Mouse (Mus musculus): ENCODE results near the gene Elp5. TPM values are rescaled to one million over a fixed set of nuclear protein-coding genes. Genes with fewer than 3 reads are reported as not detected.

Gene Elp5
- total RNA-seq, 2 experiments from 2014 or later = 77.5 to 78.4 TPM

DNA sequence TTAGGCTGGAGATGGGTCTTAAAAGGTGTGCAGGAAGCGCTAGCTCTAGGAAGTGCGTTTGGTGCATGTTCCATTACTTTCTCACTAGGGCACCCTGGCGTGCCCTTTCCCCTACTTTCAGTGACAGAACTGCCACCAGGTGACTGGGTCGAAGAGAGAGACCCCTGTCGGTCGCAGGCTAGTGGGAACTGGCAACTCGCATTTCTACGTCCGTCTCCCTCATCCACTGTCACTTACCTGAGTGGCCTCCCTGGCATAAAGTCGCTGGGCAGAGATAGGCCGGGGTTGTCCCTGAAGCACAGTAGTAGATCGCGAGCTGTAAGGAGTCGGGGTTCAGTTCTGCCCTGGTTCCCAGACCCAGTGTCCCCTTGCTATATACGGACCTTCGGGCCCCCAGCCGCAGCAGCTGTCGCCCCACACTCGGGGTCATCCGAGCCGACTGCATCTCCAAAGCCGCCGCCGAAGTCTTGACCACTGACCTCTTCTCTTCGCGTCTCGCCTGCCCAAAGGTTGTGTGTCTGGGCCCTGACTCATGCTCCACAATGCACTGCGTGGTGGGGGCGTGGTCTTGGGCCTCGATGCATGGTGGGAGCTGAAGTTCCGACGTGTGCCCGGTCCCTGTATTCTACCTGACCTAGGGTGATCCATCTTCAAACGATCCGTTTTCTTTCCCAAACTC lies 32.7 kb upstream of the Elp5 start, which contains the start of gene Acadvl:
TSS of gene Acadvl (minus strand) at position 532 of the 679 bp plus-strand sequence.
- DNase-seq = peak; percentile 85 to 89

DNA sequence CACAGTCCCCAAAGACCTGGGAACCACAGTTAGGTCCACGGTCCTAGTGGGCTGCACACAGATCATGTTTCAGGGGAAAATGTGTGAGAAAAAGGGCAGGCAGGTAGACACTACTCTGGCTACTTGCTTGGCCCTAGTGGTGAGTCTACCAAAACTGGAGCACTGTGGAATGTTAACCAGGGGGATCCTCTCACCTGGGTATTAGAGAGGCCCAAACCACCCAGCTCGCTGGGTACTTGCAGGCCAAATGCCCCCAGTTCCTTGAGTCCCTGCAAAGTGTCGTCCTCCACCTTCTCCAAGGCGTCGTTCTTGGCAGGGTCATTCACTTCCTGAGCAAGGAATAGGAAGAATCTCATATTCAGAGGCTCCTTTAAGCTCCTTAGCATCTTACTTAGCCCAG lies 31.7 kb upstream of the Elp5 start:
- no peak for DNase-seq

DNA sequence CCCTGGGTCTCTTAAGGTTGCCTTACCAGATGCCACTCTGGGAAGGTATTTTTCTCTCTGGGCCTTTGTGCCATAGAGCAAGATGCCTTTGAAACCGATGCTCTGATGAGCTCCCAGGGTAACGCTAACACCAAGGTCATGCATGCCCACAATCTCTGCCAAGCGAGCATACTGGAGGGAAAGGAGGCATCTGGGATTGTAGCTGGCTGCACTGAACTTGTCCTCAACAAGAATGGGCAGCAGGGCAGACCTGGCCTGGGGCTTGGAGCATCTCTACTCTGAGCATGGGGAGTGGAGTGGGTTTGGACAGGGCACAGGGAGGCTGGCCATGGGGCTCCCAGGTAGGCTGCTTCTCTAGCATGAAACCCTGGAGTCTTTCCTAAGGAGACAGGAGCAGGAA lies 31.1 kb upstream of the Elp5 start:
- no peak for DNase-seq

DNA sequence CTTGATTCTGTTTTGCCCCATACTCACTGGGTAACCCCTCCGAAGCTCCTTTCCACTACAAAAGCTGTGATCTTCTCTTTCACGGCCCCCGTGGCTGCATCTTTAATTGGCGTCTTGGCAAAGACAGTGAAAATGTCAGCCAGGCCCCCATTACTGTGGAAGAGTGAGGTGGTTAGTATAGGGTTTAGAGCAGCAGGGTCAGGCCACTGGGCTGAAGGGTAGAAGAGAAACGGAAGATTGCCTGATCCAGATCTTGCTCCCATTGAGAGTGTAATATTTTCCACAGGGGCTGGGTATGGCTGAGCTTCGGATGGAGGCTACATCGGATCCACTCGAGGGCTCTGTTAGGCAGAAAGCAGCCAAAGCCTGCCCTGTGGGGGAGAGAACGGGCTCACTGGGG lies 30.6 kb upstream of the Elp5 start:
- no peak for DNase-seq

DNA sequence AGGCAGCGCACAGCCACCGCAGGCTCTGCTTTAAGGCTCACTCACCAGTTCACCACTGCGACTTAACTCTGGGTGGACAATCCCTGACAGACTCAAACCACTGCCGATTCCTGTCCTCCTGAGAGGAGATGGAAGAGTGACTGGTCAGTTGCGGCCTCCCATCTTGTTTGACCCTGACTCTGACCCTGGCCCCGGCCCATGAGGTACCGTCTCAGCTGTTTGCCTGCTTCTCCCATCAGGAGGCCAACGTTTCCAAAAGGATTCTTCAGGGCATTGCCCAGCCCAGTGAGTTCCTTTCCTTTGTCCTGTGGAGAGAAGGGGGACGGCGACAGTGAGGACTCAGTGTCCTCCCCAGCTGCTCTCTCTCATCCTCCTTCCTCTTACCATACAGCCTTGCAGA lies 28.6 kb upstream of the Elp5 start:
- no peak for DNase-seq

DNA sequence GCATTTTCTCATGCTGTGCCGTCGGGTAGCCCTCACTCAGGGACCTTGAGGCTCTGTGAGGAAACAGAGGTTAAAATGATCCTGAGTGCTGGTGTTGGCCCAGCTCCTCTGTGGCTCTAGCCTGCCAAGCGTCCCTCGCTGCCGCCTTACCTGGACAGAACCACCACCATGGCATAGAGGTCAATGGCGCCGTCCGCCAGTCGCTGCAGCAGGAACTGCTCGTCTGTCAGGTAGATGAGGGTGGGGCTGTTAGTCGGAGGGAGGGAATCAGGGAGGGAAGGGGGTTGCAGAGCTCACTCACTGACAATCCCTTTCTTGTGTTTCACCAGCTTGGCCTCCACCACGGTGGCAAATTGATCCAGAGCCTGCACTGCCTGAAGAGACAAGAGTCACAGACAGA lies 28.2 kb upstream of the Elp5 start:
- no peak for DNase-seq

DNA sequence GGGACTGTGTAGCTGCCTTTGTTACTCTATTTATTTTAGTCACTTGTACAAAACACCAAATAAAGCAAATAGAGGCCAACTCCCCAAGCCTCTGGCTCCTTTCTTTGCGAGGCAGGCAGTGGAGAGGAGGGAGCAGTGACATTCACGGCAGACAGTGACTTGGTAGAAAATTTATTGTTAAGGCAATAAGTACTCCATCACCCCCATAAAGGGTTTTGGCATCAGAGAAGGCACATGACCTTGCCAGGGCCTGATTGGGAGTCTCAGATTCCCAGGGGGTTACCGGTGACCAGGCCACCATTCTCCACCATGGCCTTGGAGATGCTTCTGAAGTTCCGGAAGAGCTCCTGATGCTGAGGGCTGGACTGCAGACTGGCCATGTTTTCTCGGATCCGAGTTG lies 27.7 kb upstream of the Elp5 start:
- no peak for DNase-seq

DNA sequence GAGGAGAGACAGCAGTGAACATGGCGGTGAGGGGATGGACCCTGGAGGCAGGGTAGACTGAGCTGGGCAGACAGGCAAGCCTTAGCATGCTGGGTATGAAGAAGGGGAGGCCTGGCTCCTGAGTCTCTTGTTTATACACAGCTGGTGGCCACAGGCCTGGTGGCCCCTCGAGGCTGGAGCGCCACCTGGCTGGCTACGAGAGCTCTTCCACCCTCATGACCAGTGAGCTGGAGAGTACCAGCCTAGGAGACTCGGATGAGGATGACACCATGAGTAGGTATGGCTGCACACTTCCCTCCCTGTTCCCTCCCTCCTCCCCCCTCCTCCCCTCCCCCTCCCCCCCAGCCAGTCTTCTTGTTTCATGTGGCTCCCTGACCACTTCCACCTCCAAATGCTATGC lies 23.2 kb upstream of the Elp5 start:
- no peak for DNase-seq

DNA sequence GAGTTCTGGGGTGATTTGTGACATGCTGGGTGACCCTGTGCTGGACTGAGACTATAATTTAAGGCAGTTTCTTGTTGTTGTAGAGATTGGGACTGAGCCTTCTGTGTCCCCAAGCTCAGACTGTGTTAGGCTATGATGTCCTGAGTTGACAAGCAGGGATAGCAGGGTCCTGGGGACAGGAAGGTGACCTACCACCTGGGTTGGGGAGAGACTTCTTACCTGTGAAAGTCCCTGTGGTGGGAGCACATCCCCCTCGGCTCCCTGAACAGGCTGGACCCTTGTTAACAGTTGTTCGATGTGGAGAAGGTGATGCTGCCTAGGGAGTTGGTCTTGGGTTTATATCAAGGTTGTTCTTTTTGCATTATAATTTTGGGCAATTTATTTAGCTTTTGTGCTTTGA lies 20.2 kb upstream of the Elp5 start:
- no peak for DNase-seq

DNA sequence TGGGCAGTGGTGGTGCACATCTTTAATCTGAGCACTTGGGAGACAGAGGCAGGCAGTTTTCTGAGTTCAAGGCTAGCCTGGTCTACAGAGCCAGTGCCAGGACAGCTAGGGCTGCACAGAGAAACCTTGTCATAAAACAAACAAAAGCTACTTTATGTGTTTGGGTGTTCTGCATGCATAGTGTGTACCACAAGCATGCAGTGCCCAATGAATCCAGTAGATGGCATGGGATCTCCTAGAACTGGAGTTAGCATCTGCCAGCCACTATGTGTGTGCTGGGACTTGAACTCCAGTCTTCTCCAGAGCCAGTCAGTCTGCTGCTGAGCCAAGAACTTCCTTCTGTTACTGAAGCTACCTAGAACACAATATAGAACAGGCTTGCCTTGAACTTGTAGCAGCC lies 19.5 kb upstream of the Elp5 start:
- DNase-seq = no peak

DNA sequence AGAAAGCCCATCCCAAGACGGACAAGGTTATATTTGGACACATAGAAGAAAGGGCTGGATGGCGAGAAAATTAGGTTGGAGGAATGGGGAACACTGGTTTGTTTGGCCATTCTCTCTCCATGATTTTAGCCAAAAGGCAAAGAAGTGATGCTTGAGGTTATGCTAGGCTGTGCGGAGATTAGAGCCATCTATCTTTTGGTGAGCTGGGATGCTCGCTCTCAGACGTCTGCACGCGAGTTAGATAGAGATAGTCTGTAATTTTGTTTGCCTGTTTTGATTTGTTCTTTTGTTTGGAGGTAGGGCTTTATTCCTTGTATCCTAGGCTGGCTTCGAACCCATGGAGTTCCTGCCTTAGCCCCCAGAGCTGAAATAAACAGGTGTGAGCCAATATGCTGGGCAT lies 18.8 kb upstream of the Elp5 start:
- DNase-seq = no peak

DNA sequence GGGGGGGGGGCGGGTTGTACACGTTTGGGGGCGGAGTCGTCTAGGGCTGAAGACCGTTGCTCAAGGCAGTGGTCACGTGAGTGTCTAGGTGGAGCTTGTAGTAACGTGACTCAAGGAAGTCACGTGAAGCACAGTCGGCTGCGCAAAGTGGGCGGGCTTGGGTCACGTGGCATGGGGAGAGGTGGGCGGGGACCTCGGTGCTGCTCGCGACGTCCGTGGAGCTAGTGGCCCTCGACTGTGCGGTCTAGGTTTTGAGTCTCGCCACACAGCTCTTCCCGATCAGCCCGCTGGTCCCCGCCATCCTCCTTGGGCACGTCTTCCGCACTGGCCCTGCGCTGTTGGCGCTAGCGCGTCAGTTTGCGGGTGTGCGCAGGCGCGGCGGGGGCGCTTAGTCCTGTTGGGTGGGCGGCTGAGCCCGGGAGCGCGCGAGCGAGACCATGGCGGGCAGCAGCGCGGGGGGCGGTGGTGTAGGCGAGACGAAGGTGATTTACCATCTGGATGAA lies 18.1 kb upstream of the Elp5 start, which contains the start of gene Dvl2:
TSS of gene Dvl2 (plus strand) at position 200 of the 503 bp plus-strand sequence.
- DNase-seq = peak; percentile 85 to 86

DNA sequence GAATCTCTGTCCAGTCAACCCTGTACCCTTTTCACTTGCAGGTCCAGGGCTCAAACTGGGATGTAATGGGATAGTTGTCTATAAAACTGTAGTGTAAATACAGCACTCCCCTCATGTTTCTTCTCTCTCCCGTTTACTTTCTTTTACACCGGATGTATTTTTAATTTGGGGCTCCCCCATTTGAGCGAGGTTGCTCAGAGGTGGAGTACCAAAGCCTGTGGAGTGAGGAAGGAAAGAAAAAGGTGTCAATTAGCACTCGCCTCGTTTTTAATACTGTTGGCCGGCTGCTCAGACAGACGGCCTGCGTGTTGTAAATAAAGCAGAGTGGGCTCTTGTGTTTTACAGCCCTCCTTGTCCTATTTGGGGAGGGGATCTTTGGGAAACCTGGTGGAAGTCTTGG lies 17.3 kb upstream of the Elp5 start:
- no peak for DNase-seq

DNA sequence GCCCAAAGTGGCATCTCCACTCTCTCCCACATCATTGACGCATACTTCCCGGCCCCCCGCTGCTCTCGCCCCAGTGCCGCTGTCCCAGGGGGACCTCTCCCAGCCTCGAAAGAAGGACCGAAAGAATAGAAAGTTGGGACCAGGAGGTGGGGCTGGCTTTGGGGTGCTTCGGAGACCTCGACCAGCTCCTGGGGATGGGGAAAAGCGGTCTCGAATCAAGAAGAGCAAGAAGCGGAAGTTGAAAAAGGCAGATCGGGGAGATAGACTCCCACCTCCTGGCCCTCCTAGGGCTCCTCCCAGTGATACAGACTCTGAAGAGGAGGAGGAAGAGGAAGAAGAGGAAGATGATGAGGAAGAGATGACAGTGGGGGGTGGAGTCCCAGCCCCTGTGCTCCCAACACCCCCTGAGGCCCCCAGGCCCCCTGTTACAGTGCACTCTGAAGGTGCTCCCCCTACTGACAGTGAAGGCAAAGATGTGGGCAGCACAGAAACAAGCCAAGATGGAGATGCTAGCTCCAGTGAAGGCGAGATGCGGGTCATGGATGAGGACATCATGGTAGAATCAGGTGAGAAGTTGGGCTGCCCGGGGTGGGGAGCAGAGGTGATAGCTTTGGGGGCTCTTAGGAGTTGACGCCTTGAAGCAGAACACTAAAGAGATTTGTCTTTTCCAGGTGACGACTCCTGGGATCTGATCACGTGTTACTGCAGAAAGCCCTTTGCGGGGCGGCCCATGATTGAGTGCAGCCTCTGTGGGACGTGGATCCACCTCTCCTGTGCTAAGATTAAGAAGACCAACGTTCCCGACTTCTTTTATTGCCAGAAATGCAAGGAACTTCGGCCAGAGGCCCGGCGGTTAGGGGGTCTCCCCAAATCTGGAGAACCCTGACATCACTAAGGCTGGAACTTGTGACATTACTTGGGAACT lies 16.5 kb upstream of the Elp5 start:
- DNase-seq = no peak

DNA sequence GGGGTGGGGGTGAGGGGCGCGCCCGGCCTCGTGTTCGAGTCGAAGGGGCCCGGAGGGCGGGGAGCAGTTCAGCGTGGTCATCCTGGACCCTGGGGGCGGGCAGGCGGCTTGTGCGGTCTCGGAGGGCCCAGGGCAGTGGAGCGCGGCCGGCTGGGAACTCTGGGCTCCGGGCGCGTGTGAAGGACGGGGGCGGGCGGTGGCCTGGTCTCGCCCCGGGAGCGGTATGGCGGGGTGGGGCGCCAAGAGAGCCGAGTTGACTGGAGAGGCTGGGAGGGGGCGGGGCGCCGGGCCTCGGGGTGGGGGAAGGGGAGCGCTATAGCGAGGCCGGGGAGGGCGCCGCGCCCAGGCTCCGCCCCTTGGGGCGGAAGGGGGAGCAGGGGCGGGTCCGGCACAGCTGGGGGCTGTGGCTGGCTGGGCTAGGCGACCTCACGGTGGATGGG lies 14.8 kb upstream of the Elp5 start:
- DNase-seq = peak; percentile 70 to 73

DNA sequence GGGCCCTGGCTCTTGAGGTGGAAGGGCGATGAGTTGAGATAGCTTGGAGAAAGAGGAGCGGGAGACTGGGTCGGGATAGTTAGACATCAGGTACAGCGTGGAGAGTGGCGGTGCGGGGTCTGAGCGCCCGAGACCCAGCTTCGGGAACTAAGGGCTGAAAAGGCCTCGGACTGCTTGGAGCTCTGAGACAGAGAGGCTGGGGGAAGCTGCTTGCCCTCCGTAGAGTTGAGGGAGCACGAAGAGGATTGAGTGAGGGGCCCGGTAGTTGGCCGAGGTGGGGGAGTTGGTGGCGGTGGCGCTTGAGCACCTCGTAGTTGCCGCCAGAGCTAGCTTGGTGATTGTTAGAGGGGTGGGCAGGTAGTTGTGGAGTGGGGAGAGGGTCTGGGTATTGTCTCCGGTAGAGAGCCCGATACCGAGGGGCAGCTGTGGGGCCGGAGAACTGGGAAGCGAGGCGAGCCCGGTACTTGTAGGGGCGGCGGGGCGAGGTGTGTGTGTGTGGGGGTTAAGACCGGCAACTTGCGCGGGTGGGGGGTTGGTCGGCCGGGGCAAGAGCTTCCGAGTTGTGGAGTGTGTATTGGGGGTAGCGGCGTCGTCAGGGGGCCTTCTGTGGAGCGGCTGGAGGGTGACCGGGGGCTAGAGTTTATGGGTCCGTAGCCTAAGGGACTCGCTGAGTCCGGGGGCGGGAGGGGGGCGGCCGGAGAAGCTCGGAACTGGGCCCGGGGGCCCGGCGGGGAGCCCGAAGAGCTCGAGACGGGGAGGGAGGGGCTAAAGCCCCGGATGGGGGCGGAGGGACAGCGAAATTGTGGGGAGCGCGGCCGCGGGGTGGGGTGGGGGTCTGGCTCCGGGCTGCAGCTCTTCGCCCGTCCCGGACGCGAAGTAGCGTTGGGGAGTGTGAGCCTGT lies 14.1 kb upstream of the Elp5 start:
- DNase-seq = no peak

DNA sequence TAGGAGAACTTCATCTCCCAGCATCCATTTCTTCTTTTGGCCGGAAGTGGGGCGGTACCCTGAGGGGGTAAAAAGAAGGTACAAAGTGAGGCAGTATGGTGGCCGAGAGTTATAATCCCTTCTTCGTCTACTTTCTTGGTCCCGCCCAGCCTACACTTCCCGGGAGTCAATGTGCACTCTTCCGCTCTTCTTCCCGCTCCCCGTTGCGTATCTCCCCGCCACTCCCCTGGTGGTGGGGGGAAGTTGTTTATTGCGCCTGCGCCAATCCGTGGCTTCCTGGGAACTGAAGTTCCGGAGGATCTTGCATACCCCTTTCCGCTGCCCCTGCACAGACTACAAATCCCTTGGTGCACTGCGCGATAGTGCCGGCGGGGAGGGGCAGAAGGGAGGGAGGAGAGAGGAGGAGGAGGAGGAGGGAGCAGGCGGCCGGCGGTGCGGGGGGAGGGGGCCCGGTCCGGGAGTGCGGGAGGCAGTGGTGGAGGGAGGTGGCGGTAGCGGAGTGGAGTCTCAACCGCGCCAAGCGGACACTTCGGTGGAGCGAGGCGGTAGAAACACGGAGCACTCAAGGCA lies 13.2 kb upstream of the Elp5 start, which contains the start of gene Phf23:
TSS of gene Phf23 (plus strand) at position 387 of the 570 bp plus-strand sequence.
- peak; percentile 97 to 98 for DNase-seq

DNA sequence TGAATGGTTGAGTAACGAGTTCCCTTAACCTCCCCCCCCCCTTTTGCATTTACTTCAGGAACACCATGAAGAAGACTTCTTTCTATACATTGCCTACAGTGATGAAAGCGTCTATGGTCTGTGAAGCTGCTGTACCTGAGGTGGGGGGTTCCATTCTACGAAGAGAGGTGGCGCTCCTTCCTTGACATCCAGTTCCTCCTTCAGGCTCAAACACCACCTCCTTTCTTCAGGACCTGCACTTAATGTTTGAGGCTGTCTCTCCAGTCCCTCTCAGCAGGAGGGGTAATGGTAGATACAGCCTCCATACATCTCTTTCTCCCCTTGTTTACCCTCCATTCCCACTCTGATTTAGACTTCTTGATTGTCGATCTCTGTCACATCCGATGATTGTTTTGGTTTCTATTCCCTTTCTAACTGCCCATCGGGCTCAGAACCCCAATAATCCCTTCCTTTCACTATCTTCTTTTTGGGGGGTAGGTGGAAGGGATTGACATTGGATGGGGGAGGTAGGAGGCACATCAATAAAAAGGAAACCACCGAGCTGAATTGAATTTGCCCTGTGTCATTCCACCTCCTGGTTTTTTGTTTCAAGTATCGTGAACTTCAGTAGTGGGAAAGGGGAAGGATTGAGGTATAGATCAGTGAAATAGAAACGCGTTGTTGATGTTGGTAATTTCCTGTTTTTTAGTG lies 12.2 kb upstream of the Elp5 start:
- DNase-seq = no peak

DNA sequence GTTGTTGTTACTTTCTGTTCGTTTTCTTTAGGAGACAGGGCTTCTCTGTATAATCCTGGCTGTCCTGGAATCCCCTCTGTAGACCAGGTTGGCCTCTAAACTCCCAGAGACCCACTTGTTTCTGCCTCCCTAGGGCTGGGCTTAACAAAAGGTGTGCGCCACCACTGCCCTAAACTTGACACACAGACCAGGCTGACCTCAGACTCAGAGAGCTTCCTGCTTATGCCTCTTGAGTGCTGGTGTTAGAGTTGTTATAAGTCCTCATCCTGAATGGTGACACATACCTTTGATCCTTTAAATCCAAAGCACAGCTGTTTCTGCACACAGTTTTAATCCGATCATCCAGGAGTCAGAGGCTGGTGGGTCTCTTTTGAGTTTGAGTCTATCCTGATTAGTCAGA lies 10.6 kb upstream of the Elp5 start:
- no peak for DNase-seq

DNA sequence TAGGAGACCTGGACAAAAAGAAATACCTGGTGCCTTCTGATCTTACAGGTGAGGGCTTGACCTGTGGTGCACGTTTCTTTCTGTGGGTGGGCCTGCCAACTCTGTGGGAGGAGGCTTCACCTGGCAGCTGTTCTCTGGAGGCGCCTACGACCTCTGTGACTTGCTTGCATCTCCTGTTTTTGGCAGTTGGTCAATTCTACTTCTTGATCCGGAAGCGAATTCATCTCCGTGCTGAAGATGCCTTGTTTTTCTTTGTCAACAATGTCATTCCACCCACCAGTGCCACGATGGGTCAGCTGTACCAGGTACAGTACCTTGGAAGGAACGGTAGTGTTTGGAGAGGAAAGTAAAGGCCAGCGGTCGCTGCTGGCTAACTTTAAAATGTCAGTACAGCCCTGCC lies 10.1 kb upstream of the Elp5 start:
- no peak for DNase-seq

DNA sequence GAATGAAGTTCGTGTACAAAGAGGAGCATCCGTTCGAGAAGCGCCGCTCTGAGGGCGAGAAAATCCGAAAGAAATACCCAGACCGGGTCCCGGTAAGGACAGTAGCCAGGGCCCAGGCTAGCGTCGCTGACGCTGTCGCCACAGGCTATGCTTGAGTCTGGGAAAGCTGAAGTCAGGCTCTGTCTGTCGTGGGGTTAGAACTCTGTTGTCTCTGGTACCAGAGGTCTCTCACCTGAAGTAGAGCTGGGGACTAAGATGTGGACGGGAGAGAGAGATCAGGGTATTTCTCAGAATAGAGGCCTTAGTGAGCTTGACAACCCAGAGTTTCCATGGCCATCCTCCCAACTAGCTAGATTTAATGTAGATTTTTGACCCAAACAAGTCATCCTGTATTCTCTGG lies 9.4 kb upstream of the Elp5 start:
- DNase-seq = no peak

All from layer of hippocampus, postnatal 36 days (tissue).